In the genomic region with DNA sequence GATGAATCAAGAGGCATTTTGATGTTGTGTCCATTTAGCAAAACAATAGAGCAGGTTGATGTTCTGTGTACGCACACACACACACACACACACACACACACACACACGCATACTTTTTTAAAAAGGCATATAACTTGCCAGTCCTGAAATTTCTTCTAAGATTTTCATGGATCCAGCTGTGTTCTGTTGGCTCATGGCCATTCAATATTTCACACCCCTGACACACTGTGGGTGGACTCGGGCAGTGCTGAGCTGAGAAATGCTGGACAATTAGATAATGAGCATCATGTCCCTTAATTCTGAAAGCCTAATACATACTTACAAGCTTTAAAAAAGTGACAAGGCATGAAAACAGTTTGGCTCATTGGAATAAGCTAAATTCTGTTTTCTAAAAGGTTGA, we compare ENCODE assay signal across 25 mouse cellular contexts.
A peak's percentile ranks its signal among the peaks of the same experiment; 100 is the strongest.
DNase-seq lines count a peak whose midpoint lies in the region; ATAC-seq and TF ChIP-seq lines count a peak whose summit lies in the region.
"Had no signal": no experiment of that assay in that cellular context is flagged by ENCODE, and none has a peak within 500 bp of the region (broad histone marks: within the 10 kb centered on the region; RNA-seq: fewer than 3 reads in every experiment).

No protein-coding gene starts in this region.

- H3K36me3 ChIP-seq in embryonic facial prominence, embryonic 14.5 days (ENCODE audit: control insufficient read depth, insufficient read depth, low read length), result no peaks in the 10 kb centered on the region
- no peaks in the 10 kb centered on the region for H3K36me3 ChIP-seq in embryonic facial prominence, embryonic 10.5 days (replicated peaks)
- H3K36me3 ChIP-seq in heart, adult 2 months (ENCODE audit: control insufficient read depth, insufficient read depth, low read length), result no peaks in the 10 kb centered on the region
- H3K36me3 ChIP-seq: embryonic facial prominence, embryonic 15.5 days; heart, embryonic 13.5 days; hindbrain, embryonic 10.5 days; hindbrain, embryonic 13.5 days; intestine, embryonic 15.5 days had no signal

- TF ChIP-seq POLR2A in heart, adult 2 months (IDR thresholded peaks at IDR 0.05; ENCODE audit: insufficient read depth, low read depth, low read length), result no peak
- no peak for TF ChIP-seq POLR2A in lung, adult 2 months (IDR thresholded peaks at IDR 0.05; ENCODE audit: borderline replicate concordance, extremely low read depth, low read depth, low read length)

- DNase-seq in embryonic facial prominence, embryonic 14.5 days (ENCODE audit: low spot score), result no peak
- no peak for DNase-seq in embryonic facial prominence, embryonic 10.5 days (ENCODE audit: low spot score)
- peak; percentile 6 for DNase-seq in heart, adult 8-10 months (ENCODE audit: low spot score)
- no peak for DNase-seq in heart, adult 2 months
- DNase-seq in kidney, postnatal 10 days, result peak; percentile 52
- DNase-seq in kidney, adult 18-20 months, result no peak
- DNase-seq in lung, postnatal 10 days, result peak; percentile 21
- no peak for DNase-seq in lung, adult 2 months
- DNase-seq: adrenal gland, adult 8-10 months; adrenal gland, postnatal 25 days; cerebellum, adult 11-12 months; cerebellum, adult 8-10 months; cerebellum, postnatal 36 days; embryo, embryonic 11 days; forebrain, postnatal 0 days; gastrocnemius, postnatal 14 days had no signal

- peaks cover 6% of the 10 kb centered on the region for H3K4me1 ChIP-seq in embryonic facial prominence, embryonic 14.5 days (ENCODE audit: control insufficient read depth, insufficient read depth, low read length)
- H3K4me1 ChIP-seq in embryonic facial prominence, embryonic 10.5 days, result no peaks in the 10 kb centered on the region
- no peaks in the 10 kb centered on the region for H3K4me1 ChIP-seq in heart, adult 2 months (ENCODE audit: control insufficient read depth, insufficient read depth, low read length)
- no peaks in the 10 kb centered on the region; the same call in 1 of the 2 replicates for H3K4me1 ChIP-seq in lung, adult 2 months (ENCODE audit: control insufficient read depth, insufficient read depth, low read length)
- H3K4me1 ChIP-seq: hindbrain, embryonic 10.5 days; hindbrain, embryonic 13.5 days had no signal

- H3K27me3 ChIP-seq in embryonic facial prominence, embryonic 14.5 days (replicated peaks; ENCODE audit: control insufficient read depth, insufficient read depth, low read length), result no peaks in the 10 kb centered on the region
- no peaks in the 10 kb centered on the region for H3K27me3 ChIP-seq in embryonic facial prominence, embryonic 10.5 days (replicated peaks; ENCODE audit: low read depth, poor library complexity, severe bottlenecking)
- H3K27me3 ChIP-seq in heart, adult 2 months (ENCODE audit: control insufficient read depth, insufficient read depth, low read length), result no peaks in the 10 kb centered on the region
- H3K27me3 ChIP-seq: embryonic facial prominence, embryonic 15.5 days; hindbrain, embryonic 13.5 days; intestine, embryonic 15.5 days had no signal

- intact Hi-C loops in heart, adult 2 months (cut with DNase I), result no loop called here

- TF ChIP-seq EP300 in heart, adult 2 months (IDR thresholded peaks at IDR 0.05; ENCODE audit: insufficient read depth, low read depth, low read length), result no peak

- no peaks in the 10 kb centered on the region for H3K79me2 ChIP-seq in heart, adult 2 months (replicated peaks; ENCODE audit: control insufficient read depth, insufficient read depth, low read length)

- no peak for TF ChIP-seq CTCF in heart, adult 2 months (IDR thresholded peaks at IDR 0.05)
- no peak for TF ChIP-seq CTCF in lung, adult 2 months (IDR thresholded peaks at IDR 0.05; ENCODE audit: insufficient read depth, low read length)

- WGBS in embryonic facial prominence, embryonic 14.5 days, result 74% methylated on average over 3 of the region's 3 CpGs
- WGBS in embryonic facial prominence, embryonic 10.5 days, result 89% methylated on average over 3 of the region's 3 CpGs
- 67% methylated on average over 3 of the region's 3 CpGs for WGBS in heart, adult 2 months
- 65% methylated on average over 3 of the region's 3 CpGs for WGBS in lung, adult 2 months

- no peak for ATAC-seq in embryonic facial prominence, embryonic 14.5 days (ENCODE audit: low read depth)
- ATAC-seq: activated CD4-positive, CD25-positive, alpha-beta regulatory T cell, adult 4 months; forebrain, embryonic 14.5 days; forebrain, postnatal 0 days; hindbrain, embryonic 16.5 days; intestine, embryonic 15.5 days had no signal

- H3K9me3 ChIP-seq in embryonic facial prominence, embryonic 14.5 days (ENCODE audit: control insufficient read depth, low read length), result no peaks in the 10 kb centered on the region
- no peaks in the 10 kb centered on the region for H3K9me3 ChIP-seq in embryonic facial prominence, embryonic 10.5 days
- H3K9me3 ChIP-seq: embryonic facial prominence, embryonic 15.5 days; heart, embryonic 13.5 days; hindbrain, embryonic 10.5 days; hindbrain, embryonic 13.5 days; intestine, embryonic 15.5 days had no signal

- 0 out of 2 replicates have a peak overlapping the region, but pooled peaks have one; percentile 13 for H3K27ac ChIP-seq in embryonic facial prominence, embryonic 14.5 days (replicated peaks; ENCODE audit: low read depth, low read length)
- no peak overlapping the region for H3K27ac ChIP-seq in embryonic facial prominence, embryonic 10.5 days (replicated peaks)
- H3K27ac ChIP-seq in heart, adult 2 months, result no peak overlapping the region
- H3K27ac ChIP-seq: embryonic facial prominence, embryonic 15.5 days; gastrocnemius, adult 2 months; heart, embryonic 13.5 days; hindbrain, embryonic 10.5 days; hindbrain, embryonic 13.5 days; intestine, embryonic 15.5 days had no signal

- no peak overlapping the region for H3K9ac ChIP-seq in embryonic facial prominence, embryonic 14.5 days (ENCODE audit: low read depth, low read length)
- H3K9ac ChIP-seq in heart, adult 2 months (ENCODE audit: low read depth, low read length), result no peak overlapping the region
- H3K9ac ChIP-seq: embryonic facial prominence, embryonic 15.5 days; forebrain, postnatal 0 days; heart, embryonic 13.5 days; hindbrain, embryonic 13.5 days; intestine, embryonic 15.5 days had no signal

- no peak overlapping the region for H3K4me2 ChIP-seq in embryonic facial prominence, embryonic 14.5 days (ENCODE audit: low read depth, low read length)
- H3K4me2 ChIP-seq: embryonic facial prominence, embryonic 15.5 days; heart, embryonic 13.5 days; hindbrain, embryonic 13.5 days; intestine, embryonic 15.5 days had no signal

- H3K4me3 ChIP-seq in embryonic facial prominence, embryonic 14.5 days (ENCODE audit: low read depth, low read length), result no peak overlapping the region
- no peak overlapping the region for H3K4me3 ChIP-seq in embryonic facial prominence, embryonic 10.5 days
- H3K4me3 ChIP-seq in heart, adult 2 months, result no peak overlapping the region
- no peak overlapping the region for H3K4me3 ChIP-seq in lung, adult 2 months (replicated peaks; ENCODE audit: extremely low read depth, low read depth, low read length)
- H3K4me3 ChIP-seq: embryonic facial prominence, embryonic 15.5 days; gastrocnemius, adult 2 months; heart, embryonic 13.5 days; hindbrain, embryonic 10.5 days; hindbrain, embryonic 13.5 days; intestine, embryonic 15.5 days had no signal

Comparison
In these comparisons a context has a peak if more than half of its experiments do, and no peak if none do; other contexts are left out.
1. DNase-seq: peak in heart, adult 8-10 months (single experiment), kidney, postnatal 10 days (single experiment) and lung, postnatal 10 days (single experiment); none in embryonic facial prominence, embryonic 14.5 days (single experiment), embryonic facial prominence, embryonic 10.5 days (single experiment), heart, adult 2 months (0 of 2), kidney, adult 18-20 months (single experiment) and lung, adult 2 months (single experiment).